Mouse (Mus musculus) spleen, postnatal 14 days (tissue): Measurements from ENCODE around the gene Ddb1.
"Not testable (repeated sequence)": the region's sequence is repeated elsewhere in the genome, so short reads cannot be mapped to it uniquely, and the experiment has no call there.

Experiments used
- DNase-seq, 2 experiments: peaks; one replicate each; pipeline ENCODE4 v3.0.0; 2021 to 2022; ENCODE audit warnings: low spot score in 2 of 2

Gene Ddb1

DNA sequence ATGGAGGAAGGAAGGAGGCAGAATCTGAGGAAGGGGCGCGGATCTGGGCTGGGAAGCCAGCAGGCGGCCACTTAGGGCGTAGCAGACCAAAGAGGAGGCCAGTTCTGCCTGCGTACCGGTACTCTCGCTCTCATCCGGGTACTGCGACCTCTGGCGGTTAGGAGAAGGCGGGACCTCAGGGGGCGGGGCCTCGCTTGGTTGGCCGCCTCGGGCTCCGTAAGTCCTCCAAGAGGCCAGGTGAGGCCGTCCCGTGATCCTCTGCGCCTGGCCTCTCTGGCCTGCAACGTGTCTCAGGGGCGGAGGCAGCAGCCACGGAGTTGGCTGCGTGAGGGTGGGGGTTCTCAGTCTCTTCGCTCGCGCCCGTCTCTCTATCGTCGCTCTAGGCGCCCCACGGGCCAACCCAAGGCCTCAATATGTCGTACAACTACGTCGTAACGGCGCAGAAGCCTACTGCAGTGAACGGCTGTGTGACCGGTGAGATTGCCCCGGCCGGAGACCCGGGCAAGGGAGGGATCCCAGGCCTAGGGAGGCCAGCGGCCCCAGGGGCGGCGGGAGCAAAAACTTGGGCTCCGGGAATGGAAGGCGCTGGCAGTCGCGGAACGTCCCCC lies at the start of gene Ddb1, which contains the start of gene Tkfc:
TSS of gene Ddb1 (plus strand) at position 35 of the 608 bp plus-strand sequence.
TSS of gene Tkfc (minus strand) at position 362 of the 608 bp plus-strand sequence.
- DNase-seq = peak; percentile 99

DNA sequence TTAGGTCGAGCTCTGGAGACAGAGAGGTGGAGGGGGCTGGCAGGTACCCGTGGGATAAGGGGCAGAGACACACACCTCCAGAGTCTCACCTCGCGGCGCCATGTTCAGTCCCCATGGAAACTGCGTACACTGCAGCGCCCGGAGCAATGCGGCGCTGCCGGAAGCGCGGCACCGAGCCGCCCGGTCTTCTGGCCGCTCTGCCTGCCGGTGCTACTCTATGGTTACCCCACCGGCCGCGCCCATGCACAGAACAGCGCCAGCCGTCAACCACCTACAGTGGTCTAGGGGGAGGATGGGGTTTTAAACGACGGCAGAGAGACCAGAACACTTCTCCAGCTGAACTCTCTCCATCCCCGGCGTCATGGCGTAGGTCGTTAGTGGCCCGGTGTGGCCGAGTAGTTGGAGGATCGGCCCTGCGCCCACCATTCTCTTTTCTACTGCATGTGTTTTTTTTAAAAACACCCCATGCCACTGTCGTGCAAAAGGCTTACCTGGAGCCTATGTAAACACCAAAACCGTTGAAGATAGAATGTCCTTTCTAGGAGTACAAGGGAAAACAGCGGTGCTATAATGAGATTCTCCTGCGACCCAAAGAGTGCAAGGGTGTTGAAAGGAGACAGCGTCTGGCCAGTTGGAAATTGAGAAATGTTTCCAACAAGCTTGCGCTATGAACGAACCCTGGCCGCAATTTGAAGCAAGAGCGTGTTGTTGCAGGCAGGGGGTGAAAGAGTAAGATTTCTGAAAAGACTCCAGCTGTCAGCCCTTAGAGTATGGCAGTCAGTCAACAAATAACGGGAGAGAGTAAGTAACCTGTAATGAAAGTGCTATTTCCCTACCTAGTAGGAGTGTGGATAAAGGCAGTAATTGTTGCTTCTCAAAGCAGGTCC lies 49.3 kb upstream of the Ddb1 start, which contains the start of gene Tmem216:
TSS of gene Tmem216 (minus strand) at position 615 of the 887 bp plus-strand sequence.
- peak; percentile 73 to 83 for DNase-seq

- DNase-seq = no peak
These were observed 48.1 kb upstream of the Ddb1 start for GRCm38 (mm10) chr19:10557001-10557400.

DNA sequence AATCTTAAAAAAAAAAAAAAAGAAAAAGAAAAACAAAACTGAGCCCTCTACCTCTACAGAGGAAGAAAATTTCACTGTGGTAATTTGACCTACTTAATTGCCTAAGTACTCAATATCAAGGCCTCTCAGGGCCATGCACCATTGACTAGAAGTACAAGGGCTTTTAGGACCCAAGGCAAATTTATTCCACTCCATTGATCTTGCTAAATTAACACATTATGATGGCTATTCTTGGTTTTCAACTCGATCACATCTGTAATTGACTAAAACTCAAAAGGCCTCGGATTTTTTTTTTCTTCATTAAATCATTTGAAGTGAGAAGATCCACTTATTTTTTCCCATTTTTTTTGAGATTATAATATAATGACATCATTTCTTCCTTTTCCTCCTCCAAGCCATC lies 47.7 kb upstream of the Ddb1 start:
- DNase-seq = no peak

DNA sequence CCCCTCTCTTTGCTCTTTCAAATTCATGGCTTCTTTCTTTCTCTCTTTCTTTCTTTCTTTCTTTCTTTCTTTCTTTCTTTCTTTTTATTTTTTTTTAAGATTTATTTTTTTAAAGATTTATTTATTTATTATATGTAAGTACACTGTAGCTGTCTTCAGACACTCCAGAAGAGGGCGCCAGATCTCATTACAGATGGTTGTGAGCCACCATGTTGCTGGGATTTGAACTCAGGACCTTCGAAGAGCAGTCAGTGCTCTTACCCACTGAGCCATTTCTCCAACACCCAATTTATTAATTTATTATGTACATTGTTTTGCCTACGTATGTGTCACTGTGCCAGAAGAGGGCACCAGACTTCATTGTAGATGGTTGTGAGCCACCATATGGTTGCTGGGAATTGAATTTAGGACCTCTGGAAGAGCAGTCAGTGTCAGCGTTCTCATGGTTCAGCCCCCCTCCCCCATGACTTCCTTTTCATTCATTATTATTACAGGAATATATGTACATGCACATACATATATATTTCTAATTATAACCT lies 47.2 kb upstream of the Ddb1 start:
- not testable (repeated sequence) for DNase-seq

- DNase-seq = no peak
These were observed 45.0 kb upstream of the Ddb1 start for GRCm38 (mm10) chr19:10560108-10560507.

GRCm38 (mm10) chr19:10561558-10562314 lies 43.4 kb upstream of the Ddb1 start:
- no peak for DNase-seq

DNA sequence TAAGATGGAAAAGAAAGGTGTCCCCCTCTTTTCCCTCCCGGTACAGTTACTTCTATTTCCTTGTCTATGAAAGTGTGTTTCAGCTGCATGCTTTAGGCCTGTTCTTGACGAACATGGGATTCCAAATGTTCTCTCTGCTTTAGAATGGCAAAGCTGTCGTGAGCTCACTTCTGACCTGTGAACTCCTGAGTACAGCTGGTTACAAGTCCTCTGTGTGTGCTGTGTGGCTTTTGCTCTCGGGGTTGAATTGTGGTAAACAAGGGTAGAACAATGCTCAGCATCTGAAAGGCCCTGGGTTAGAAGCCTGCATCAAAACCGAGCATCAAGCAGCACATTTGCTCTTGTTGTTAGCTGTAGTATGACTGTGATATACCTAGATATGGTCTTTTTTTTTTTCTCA lies 42.8 kb upstream of the Ddb1 start:
- no peak for DNase-seq

GRCm38 (mm10) chr19:10564278-10564677 lies 40.8 kb upstream of the Ddb1 start:
- no peak for DNase-seq

DNA sequence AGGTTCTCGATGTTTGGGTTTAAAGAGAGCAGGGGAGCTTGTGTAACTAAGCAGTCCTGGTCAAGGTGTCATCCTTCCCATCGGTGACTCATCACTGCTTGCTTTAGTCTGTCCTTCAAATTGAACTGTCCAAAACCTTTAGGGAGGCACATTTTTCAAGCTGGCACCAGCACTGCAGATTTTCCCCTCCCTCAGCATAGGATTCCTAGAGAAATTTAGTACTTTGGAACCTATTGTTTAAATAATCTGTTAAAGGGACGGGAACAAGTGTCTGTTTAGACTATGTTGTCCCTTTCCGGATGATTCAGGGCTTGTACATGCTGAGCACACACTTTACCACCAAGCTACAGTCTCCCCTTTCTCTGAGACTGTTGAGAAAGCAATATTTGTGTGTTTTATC lies 39.9 kb upstream of the Ddb1 start:
- no peak for DNase-seq

- DNase-seq = no peak
These were observed 35.5 kb upstream of the Ddb1 start for GRCm38 (mm10) chr19:10569627-10570026.

- DNase-seq = peak; percentile 79 to 90
These were observed 28.2 kb upstream of the Ddb1 start, which contains the start of the genes Cyb561a3 and Tmem138 for GRCm38 (mm10) chr19:10576690-10577561. TSS of gene Cyb561a3 (plus strand) at chr19:10577172. TSS of gene Tmem138 (minus strand) at chr19:10577362.

DNA sequence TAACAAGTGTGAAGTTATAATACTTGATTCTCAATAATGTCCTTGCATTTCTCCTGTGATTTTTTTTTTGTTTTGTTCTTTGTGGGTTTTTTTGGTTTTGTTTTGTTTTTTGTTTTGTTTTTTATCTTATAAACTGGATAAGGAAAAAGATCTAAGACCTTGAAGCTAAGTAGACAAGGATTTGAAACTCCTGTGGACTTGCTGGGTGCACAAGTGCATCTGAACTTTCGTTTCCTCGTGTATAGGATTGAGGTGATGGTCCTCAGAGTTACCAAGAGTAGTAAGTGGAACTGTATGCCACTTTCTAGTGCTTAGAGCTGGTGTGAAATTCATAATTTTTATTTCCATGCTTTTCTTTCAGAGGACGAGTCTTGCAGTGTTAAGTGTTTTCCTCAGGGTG lies 25.0 kb upstream of the Ddb1 start:
- DNase-seq = no peak

GRCm38 (mm10) chr19:10580761-10581160 lies 24.4 kb upstream of the Ddb1 start:
- DNase-seq = no peak

GRCm38 (mm10) chr19:10581984-10582383 lies 23.1 kb upstream of the Ddb1 start:
- DNase-seq = peak in 1 of 2 experiments; percentile 50

DNA sequence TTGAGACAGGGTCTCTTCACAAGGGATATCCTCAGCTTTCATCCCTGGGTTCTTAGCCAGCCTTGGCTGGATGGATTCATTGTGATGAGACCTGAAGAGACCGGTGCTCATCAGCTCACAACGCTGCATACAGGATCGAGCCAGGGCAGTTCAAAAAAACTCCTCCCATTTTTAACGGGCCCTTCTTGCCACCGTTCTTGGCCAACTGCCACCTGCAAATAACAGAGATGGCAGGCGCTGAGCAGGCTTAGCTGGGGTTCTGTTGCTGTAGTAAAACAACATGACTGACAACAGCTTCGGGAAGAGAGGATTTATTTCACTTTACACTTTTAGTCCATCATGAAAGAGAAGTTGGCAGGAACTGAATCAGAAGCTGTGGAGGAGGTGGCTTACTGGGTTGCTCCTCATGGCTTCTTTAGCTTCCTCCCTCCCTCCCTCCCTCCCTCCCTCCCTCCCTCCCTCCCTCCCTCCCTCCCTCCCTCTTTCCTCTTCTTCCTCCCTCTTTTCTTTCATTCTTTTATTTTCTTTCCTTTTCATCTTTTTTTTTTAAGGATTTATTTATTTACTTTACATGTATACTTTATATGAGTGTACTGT lies 21.5 kb upstream of the Ddb1 start:
- no peak for DNase-seq

DNA sequence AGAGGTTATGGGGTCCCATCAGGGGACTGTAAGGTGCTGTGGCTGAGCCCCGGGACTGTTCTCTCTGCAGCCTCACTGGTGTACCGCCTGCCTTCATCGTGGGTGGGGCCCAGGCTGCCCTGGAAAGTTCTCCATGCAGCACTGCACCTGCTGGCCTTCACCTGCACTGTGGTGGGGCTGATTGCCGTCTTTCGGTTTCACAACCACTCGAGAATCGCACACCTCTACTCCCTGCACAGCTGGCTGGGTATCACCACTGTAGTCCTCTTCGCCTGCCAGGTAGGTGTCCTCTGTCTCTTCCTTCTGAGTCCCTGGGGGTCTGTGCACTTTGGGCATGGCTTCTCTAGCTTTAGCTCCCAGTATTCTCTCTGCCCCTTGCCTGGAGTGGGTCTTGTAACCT lies 20.0 kb upstream of the Ddb1 start:
- DNase-seq = peak; percentile 44 to 47

- no peak for DNase-seq
These were observed 17.9 kb upstream of the Ddb1 start for GRCm38 (mm10) chr19:10587231-10587630.

DNA sequence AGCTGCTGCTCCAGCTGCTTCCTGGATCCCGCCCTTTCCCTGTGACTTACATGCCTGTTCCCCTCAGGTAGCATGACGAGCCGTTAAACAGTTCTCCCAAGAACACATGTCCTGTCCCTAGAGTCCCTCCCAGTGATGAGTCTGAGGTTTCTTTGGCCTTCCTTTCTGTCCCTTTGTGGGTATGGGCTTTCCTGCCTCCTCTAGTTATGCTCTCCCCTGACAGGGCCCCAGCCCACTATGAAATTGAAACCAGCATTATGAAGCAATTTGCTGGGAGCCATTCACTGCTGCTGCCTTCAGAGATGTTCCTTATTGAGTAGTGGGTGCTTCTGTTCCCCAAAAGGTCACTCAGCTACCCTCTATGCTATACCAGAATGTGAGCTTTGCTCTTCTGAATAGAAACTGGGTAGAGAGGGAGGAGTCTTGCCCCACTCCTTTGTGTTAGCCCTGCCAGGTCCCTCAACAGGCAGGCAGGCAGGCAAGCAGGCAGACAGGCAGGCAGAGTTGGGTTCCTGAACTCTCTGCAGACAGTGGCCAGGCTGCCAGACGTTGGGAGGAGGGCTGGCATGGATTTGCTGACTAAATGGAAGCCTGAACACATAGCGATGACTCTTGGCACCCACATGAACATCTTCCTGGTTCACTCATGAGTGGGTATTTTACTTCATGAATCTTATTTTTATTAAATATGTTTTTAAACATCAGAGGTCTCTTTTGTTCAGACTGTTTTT lies 15.8 kb upstream of the Ddb1 start:
- no peak for DNase-seq

GRCm38 (mm10) chr19:10590301-10590700 lies 14.8 kb upstream of the Ddb1 start:
- no peak for DNase-seq
